Mouse (Mus musculus) hindbrain, postnatal 0 days (tissue): ENCODE measurements at regions not wholly inside any gene's neighbourhood (a gene's known extent, or its start where the extent isn't known, plus 50 kb on each side); places are given as distances from the start of the nearest gene placed in this dataset.

ENCODE experiments used
- ATAC-seq: fragments of 200-750 bp; cut with Nextera tagmentation; 2 replicates; pipeline ENCODE4 v1.8.0; 2017; ENCODE audit warnings: mild to moderate bottlenecking, moderate TSS enrichment, moderate library complexity
- DNase-seq: peaks from one replicate; pipeline ENCODE4 v3.0.0-alpha.2; 2015; ENCODE audit warnings: low spot score
- H3K27ac ChIP-seq: fragments of 300-500 bp; sonication (generic); 2 replicates; pipeline ENCODE4 v1.5.1; 2014; ENCODE audit warnings: mild to moderate bottlenecking
- H3K27me3 ChIP-seq: fragments of 300-500 bp; sonication (generic); 2 replicates; pipeline ENCODE4 v1.6.1; 2014; ENCODE audit warnings: low read length, mixed read lengths; ENCODE audit not compliant: insufficient read depth
- H3K36me3 ChIP-seq: fragments of 300-500 bp; sonication (generic); 2 replicates; pipeline ENCODE4 v1.6.1; 2014; ENCODE audit warnings: low read length, mixed read lengths; ENCODE audit not compliant: insufficient read depth
- H3K4me1 ChIP-seq: fragments of 300-500 bp; sonication (generic); 2 replicates; pipeline ENCODE4 v1.6.1; 2014; ENCODE audit warnings: antibody characterized with exemption, low read length, mixed read lengths; ENCODE audit not compliant: insufficient read depth
- H3K4me2 ChIP-seq: fragments of 300-500 bp; sonication (generic); 2 replicates; pipeline ENCODE4 v1.6.1; 2014; ENCODE audit warnings: low read depth, mild to moderate bottlenecking, low read length, moderate library complexity, mixed read lengths
- H3K4me3 ChIP-seq: fragments of 300-500 bp; sonication (generic); 2 replicates; pipeline ENCODE4 v1.5.1; 2014; ENCODE audit warnings: low read length
- H3K9ac ChIP-seq: fragments of 300-500 bp; sonication (generic); replicated peaks from 2 replicates; pipeline ENCODE4 v1.6.1; 2014; ENCODE audit warnings: mild to moderate bottlenecking, low read length, moderate library complexity, mixed read lengths
- H3K9me3 ChIP-seq: fragments of 300-500 bp; sonication (generic); 2 replicates; pipeline ENCODE4 v1.6.1; 2016; ENCODE audit warnings: low read length, mixed read lengths
- CTCF ChIP-seq: IDR thresholded peaks from 2 replicates; pipeline ENCODE4 v1.5.1; 2016; ENCODE audit warnings: antibody characterized with exemption, control low read depth, low read depth
- WGBS: fragments of 180-500 bp; shearing (Covaris S2); extraction: QIAGEN DNeasy Blood & Tissue Kit; methylation state at CpG from one replicate; pipeline ENCODE4 v1.1.7; 2014; 5-methylcytosine and 5-hydroxymethylcytosine counted together

DNA sequence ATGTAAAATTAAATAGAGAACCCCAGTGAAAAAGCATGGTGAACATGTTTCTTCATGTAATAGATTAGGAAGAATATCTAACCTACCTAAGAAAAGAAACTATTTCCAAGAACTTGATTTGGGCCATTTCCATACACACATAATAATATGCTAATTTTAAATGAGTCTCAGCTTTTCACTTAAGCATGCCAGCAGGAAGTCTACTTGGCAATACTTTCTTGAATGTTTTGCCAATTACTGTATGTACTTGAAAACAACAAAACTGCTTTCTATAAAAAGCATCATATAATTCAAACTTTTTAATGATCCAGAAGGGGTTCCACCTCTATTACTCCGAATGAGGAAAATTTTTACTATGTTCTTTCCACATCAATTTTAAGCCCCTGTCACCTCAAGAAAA, 1036.9 kb downstream of the Pcdh17 start:
- Histone ChIP-seq H3K27me3 (no peaks in the 10 kb centered on the region), H3K4me1 (no peaks in the 10 kb centered on the region), H3K9ac (no peak overlapping the region), H3K4me2 (no peak overlapping the region), H3K27ac (no peak overlapping the region), H3K9me3 (no peaks in the 10 kb centered on the region), H3K36me3 (no peaks in the 10 kb centered on the region), H3K4me3 (no peak overlapping the region)
- ATAC-seq (no peak), DNase-seq (no peak)
- 74% methylated on average over 1 of the region's 1 CpGs for WGBS
- TF ChIP-seq CTCF = no peak

DNA sequence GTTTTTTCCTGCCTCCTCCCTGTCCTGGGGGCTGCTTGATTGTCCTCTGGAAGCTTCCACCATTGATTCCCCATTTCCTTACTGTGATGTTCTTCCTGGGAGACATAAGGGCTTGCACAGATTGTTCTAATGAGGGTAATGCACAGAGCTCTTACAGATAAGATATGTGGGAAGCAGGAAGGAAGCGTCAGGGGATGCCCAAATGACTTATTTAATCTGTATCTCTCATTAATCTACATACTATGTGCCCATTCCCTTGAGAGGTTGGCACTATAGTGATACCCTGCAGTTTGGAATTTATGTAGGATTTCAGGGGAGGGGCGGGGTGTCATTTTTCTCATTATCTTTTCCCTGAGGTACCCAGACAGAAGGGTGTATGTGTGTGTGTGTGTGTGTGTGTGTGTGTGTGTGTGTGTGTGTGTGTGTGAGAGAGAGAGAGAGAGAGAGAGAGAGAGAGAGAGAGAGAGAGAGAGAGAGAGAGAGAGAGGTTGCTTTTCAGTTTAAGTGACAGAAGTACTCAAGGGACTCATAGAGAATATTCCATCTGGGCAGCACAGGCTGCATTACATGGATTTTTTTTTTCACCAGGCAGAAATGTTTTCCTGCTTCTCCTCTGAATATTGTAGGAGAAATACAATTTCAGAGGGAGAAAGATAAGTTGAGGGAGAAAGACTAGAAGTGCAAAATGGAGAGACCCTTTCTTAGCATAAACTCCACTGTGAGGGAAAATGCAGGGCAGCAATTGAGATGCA, 1064.2 kb downstream of the Pcdh17 start:
- no peak for TF ChIP-seq CTCF
- H3K27ac ChIP-seq = no peak overlapping the region
- no peak overlapping the region for H3K4me2 ChIP-seq
- 0 out of 2 replicates have a peak, but pooled peaks cover 2% of the 10 kb centered on the region for H3K4me1 ChIP-seq
- H3K4me3 ChIP-seq = no peak overlapping the region
- no peak for ATAC-seq
- no peaks in the 10 kb centered on the region for H3K9me3 ChIP-seq
- H3K9ac ChIP-seq = no peak overlapping the region
- whole genome bisulfite sequencing = 61% methylated on average over 2 of the region's 2 CpGs
- H3K27me3 ChIP-seq = no peaks in the 10 kb centered on the region
- peak; percentile 3 for DNase-seq
- H3K36me3 ChIP-seq = no peaks in the 10 kb centered on the region

DNA sequence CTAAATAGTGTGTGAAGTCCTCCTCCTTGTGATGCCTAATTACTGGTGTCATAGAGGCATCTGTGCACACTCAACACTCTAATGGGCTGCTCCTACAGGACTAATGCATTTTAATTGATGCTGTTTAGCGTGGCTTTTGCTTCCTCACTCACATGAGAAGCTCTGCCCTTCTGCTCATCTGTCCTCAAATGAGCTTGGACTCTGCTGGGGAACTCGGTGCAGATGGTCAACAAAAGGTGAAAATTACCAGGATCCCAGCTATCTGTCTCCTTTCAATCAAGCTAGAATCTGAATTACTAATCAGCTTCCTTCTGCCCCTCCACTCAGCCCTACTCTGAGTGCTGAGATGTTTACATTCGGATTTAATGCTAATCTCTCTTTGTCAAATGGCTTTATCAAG, 1065.2 kb downstream of the Pcdh17 start:
- no peak overlapping the region for H3K27ac ChIP-seq
- H3K4me1 ChIP-seq = 0 out of 2 replicates have a peak, but pooled peaks cover 2% of the 10 kb centered on the region
- no peak for TF ChIP-seq CTCF
- H3K9ac ChIP-seq = no peak overlapping the region
- 25% methylated on average over 3 of the region's 3 CpGs for WGBS
- no peaks in the 10 kb centered on the region for H3K9me3 ChIP-seq
- H3K36me3 ChIP-seq = no peaks in the 10 kb centered on the region
- ATAC-seq = 0 out of 2 replicates have a peak, but pooled peaks have one; percentile 45
- no peak overlapping the region for H3K4me2 ChIP-seq
- no peaks in the 10 kb centered on the region for H3K27me3 ChIP-seq
- H3K4me3 ChIP-seq = no peak overlapping the region
- DNase-seq = peak; percentile 3
